Mouse (Mus musculus) bone marrow, adult 2 months (tissue): ENCODE results near the gene Map2k5.

Experiments used
- CTCF ChIP-seq: fragments of 200-500 bp; IDR thresholded peaks from 2 replicates; pipeline ENCODE4 v1.5.1; 2011; ENCODE audit warnings: low read length, control low read depth; ENCODE audit not compliant: control insufficient read depth, insufficient read depth
- POLR2A ChIP-seq: fragments of 200-500 bp; IDR thresholded peaks from 2 replicates; pipeline ENCODE4 v1.6.1; 2011; ENCODE audit warnings: low read depth, mild to moderate bottlenecking, control low read depth, low read length, borderline replicate concordance; ENCODE audit not compliant: control insufficient read depth

DNA sequence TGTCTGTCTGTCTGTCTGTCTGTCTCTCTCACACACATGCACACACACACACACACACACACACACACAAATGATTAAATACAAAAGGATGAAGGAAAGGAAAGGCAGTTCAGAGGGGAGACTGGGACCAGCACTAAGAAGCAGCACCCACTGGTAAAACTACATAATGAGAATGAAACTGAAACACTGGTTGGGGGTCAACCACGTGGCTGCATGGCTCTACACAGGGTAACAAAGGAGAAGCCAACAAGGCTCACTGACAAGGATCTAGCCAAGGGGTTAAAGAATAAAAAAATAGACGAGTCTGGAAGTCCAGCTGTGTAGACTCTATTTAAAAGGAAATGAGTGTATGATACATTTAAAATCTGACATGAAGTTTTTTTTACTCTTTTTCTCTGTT lies 205.8 kb downstream of the Map2k5 start:
- no peak for TF ChIP-seq POLR2A
- TF ChIP-seq CTCF = no peak
